Mouse (Mus musculus): Measurements from ENCODE around the gene Gck. TPM values are rescaled to one million over a fixed set of nuclear protein-coding genes. Genes with fewer than 3 reads are reported as not detected.

Gene Gck
- total RNA-seq, 2 experiments from 2014 or later = 0.29 to 1.3 TPM

DNA sequence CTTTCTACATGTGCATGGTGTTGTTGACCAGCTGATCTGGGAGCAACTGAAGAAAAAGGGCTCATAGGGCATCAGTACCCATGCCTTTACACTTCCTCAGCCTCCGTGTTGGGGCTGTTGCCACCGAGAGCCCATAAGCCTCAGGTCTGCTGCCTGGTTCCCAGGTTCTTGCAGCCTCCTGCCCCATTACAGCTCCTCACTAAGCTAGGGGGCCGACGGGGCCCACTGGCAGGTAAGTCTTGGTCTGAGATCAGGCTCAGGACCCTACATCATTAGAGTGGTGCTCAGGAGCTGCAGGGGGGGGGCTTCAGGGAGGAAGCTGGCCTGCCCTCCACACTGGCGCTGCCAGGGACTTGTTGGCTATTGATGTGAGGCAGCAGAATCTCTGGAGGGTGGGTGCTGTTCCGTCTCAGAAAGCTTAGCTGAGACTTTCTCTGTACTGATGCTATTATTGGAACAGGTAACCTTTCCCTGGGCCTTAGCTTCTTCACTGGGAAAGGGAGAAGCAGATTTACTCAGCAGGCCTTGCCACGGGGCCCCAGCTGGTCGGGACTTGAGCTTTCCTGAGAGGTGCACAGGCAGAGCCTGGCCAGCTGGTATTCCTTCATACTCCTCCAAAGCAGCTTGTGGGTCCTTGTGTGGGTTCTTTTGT, 93.3 kb downstream of the Gck start:
- DNase-seq = no peak
- intact Hi-C loops (cut with DNase I; ENCODE audit: low total_unique reads) = no loop called here

- intact Hi-C loops (cut with DNase I; ENCODE audit: low total_unique reads) = no loop called here
- peak; percentile 82 for DNase-seq
These were observed 94.0 kb downstream of the Gck start for GRCm38 (mm10) chr11:5855902-5856301.

DNA sequence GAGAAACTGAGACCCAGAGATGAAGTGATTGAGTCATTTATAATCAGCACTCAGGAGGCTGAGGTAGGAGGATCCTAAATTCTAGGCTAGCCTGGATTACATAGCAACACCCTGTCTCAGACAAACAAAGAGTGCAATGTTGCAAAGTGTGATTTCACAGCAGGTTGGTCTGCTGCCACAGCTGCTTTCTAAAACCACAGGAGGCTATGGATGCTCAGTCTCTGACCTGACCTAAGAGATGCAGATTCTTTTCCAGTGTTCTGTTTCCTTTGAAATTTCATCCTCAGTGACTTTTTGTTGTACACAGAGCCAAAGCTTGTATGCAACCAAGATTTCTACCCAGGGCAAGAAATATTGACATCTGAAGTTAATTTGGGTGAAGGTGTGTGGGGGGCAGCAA, 94.4 kb downstream of the Gck start:
- intact Hi-C loops (cut with DNase I; ENCODE audit: low total_unique reads) = no loop called here
- DNase-seq = no peak

DNA sequence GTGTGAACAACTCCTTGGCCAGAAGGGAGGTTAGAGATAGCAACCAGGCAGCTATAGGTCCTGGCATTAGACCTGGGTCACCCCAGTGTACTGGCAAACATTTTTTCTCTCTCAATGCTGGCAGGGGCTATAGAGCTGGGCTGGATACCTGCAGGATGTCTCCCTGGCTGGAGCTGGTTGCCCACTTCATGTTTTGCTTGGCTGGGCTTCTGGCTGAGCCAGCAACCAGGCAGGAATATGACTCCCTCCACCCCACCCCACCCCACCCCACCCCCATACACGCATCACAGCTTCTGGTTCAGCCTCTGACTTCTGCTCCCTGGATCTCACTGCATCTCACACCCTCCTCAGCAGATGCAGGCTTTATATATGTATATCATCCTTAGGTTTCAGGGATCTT, 97.6 kb downstream of the Gck start:
- DNase-seq = no peak
- intact Hi-C loops (cut with DNase I; ENCODE audit: low total_unique reads) = no loop called here

- DNase-seq = no peak
- intact Hi-C loops (cut with DNase I; ENCODE audit: low total_unique reads) = no loop called here
These were observed 98.7 kb downstream of the Gck start for GRCm38 (mm10) chr11:5851021-5851736.

Other genes with a start within 250 kb of the Gck start
- gene Mrps24, start 234.4 kb downstream of the Gck start, total RNA-seq (2021) = 10 to 100 TPM; 83.5 to 84.2 TPM
- 10 to 100 TPM; 32.7 to 38.4 TPM for gene Urgcp, start 187.7 kb downstream of the Gck start, total RNA-seq (2021)
- 10 to 100 TPM; 18.7 to 21.6 TPM for gene Dbnl, start 161.6 kb downstream of the Gck start, total RNA-seq (2021)
- 1,000 to 10,000 TPM; 3,325 to 3,362 TPM for gene Pgam2, start 146.3 kb downstream of the Gck start, total RNA-seq (2021)
- gene Polm, start 112.1 kb downstream of the Gck start, total RNA-seq (2021) = 1 to 10 TPM; 2.1 to 3.3 TPM
- gene Aebp1, start 88.1 kb downstream of the Gck start, total RNA-seq (2021) = 10 to 100 TPM; 30.0 to 33.4 TPM
- 10 to 100 TPM; 36.4 to 38.7 TPM for gene Pold2, start 71.8 kb downstream of the Gck start, total RNA-seq (2021)
- not detected for gene Myl7, start 51.3 kb downstream of the Gck start, total RNA-seq (2021)
- gene Ykt6, start 5.6 kb upstream of the Gck start, total RNA-seq (2021) = 10 to 100 TPM; 36.2 to 38.8 TPM
- 100 to 1,000 TPM; 169 to 170 TPM for gene Camk2b, start 116.3 kb upstream of the Gck start, total RNA-seq (2021)
- gene A730071L15Rik, start 249.9 kb upstream of the Gck start, total RNA-seq (2021) = under 1 TPM in 1 of 2 experiments, not detected in 1; 0.21 TPM